Mouse (Mus musculus) heart, postnatal 0 days (tissue): ENCODE measurements at regions not wholly inside any gene's neighbourhood (a gene's known extent, or its start where the extent isn't known, plus 50 kb on each side); places are given as distances from the start of the nearest gene placed in this dataset.

Source experiments
- CTCF ChIP-seq: IDR thresholded peaks from 2 replicates; pipeline ENCODE4 v1.5.1; 2016; ENCODE audit warnings: antibody characterized with exemption, control low read depth, low read depth
- EP300 ChIP-seq: IDR thresholded peaks from 2 replicates; pipeline ENCODE4 v1.6.1; 2016; ENCODE audit warnings: antibody characterized with exemption, low read depth

DNA sequence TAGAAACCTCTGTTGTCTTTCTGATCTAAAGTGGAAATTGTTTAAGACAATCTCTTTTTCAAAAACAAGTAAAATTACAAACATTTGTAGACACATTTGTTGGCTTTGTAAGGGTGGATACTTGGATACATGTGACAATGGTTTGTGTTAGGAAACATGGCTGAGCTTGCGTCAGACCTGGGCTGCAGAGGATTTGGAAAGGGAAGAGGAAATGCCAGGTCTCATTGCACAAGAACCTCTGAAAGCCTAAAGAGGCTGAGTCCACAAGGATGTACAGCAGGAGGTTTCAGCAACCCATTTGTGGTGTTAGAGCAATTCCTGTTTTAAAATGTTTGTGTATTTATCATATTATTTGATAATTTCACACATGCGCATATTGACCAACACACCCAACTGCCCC, 235.3 kb upstream of the Irx2 start:
- TF ChIP-seq CTCF (no peak), EP300 (no peak)
